Mouse (Mus musculus): ENCODE results near the gene 1700018G05Rik.

GRCm38 (mm10) chrX:102932992-102933570 is 4.9 kb downstream of the 1700018G05Rik start:
- TF ChIP-seq CTCF (IDR thresholded peaks at IDR 0.05; ENCODE audit: low read depth, low read length) (no peak), GATA2 (IDR thresholded peaks at IDR 0.05; ENCODE audit: borderline replicate concordance, low read depth, low read length) (no peak)
